Mouse (Mus musculus) CH12.LX (cell line): ENCODE results near the gene Arhgef10l. TPM values are rescaled to one million over a fixed set of nuclear protein-coding genes. Genes with fewer than 3 reads are reported as not detected.

Experiments
- DNase-seq: peaks from one replicate; pipeline ENCODE4 v3.0.0-alpha.2; 2013; ENCODE audit errors: extremely low read depth
- H3K27ac ChIP-seq: 2 replicates; pipeline ENCODE4 v1.5.1; 2012; ENCODE audit warnings: low read depth, mild to moderate bottlenecking, control low read depth, moderate library complexity; ENCODE audit not compliant: insufficient read depth
- H3K27me3 ChIP-seq: replicated peaks from 2 replicates; pipeline ENCODE3; 2012; ENCODE audit warnings: inconsistent platforms
- H3K36me3 ChIP-seq, 2 experiments: replicated peaks in 1 of 2; 2 replicates each; pipeline versions ENCODE3 to v1.6.1; 2012; ENCODE audit warnings: inconsistent platforms in 1 of 2, low read length in 1 of 2, mild to moderate bottlenecking in 1 of 2, mixed read lengths in 1 of 2, moderate library complexity in 1 of 2; ENCODE audit not compliant: control insufficient read depth in 1 of 2, insufficient read depth in 1 of 2
- H3K4me1 ChIP-seq, 2 experiments: 2 replicates each; pipeline ENCODE4 v1.6.1; 2012; ENCODE audit warnings: inconsistent platforms in 1 of 2, moderate library complexity in 1 of 2; ENCODE audit not compliant: insufficient read depth in 2 of 2, control insufficient read depth in 1 of 2
- H3K4me2 ChIP-seq: 2 replicates; pipeline ENCODE4 v1.6.1; 2012; ENCODE audit warnings: low read depth, mild to moderate bottlenecking, control low read depth; ENCODE audit not compliant: poor library complexity, insufficient read depth, severe bottlenecking
- H3K4me3 ChIP-seq, 3 experiments: fragments of 150-350 bp in 1 of 3; sonication (generic) in 1 of 3; replicated peaks in 1 of 3; 2 replicates each; pipeline versions ENCODE3 to v1.5.1; 2011 to 2012; ENCODE audit warnings: low read depth in 2 of 3, low read length in 2 of 3, mild to moderate bottlenecking in 2 of 3, moderate library complexity in 2 of 3, control low read depth in 1 of 3, improper control_type of control experiment in 1 of 3, inconsistent platforms in 1 of 3, mixed read lengths in 1 of 3; ENCODE audit not compliant: poor library complexity in 1 of 3
- H3K79me2 ChIP-seq: replicated peaks from 2 replicates; pipeline ENCODE4 v1.6.1; 2012; ENCODE audit warnings: mild to moderate bottlenecking, moderate library complexity; ENCODE audit not compliant: control insufficient read depth, poor library complexity, insufficient read depth, severe bottlenecking; ENCODE audit errors: extremely low read depth
- H3K9ac ChIP-seq: 2 replicates; pipeline ENCODE4 v1.6.1; 2012; ENCODE audit warnings: low read depth, mild to moderate bottlenecking, control low read depth, moderate library complexity; ENCODE audit not compliant: insufficient read depth
- H3K9me3 ChIP-seq: replicated peaks from 2 replicates; pipeline ENCODE3; 2012; ENCODE audit warnings: low read length, inconsistent platforms, mixed read lengths
- BHLHE40 ChIP-seq: IDR thresholded peaks from 2 replicates; pipeline ENCODE4 v1.6.1; 2011; ENCODE audit warnings: mild to moderate bottlenecking, low read depth, low read length, improper control_type of control experiment
- CHD2 ChIP-seq: IDR thresholded peaks from 2 replicates; pipeline ENCODE4 v1.6.1; 2011; ENCODE audit warnings: low read length, improper control_type of control experiment
- CTCF ChIP-seq, 2 experiments: IDR thresholded peaks in 1 of 2; conservative IDR thresholded peaks in 1 of 2; 2 replicates each; pipeline ENCODE4 v1.5.1; 2011 to 2012; ENCODE audit warnings: low read depth in 2 of 2, low read length in 2 of 2, improper control_type of control experiment in 1 of 2, inconsistent platforms in 1 of 2, mild to moderate bottlenecking in 1 of 2, moderate library complexity in 1 of 2
- ELF1 ChIP-seq: IDR thresholded peaks from 2 replicates; pipeline ENCODE4 v1.6.1; 2014; ENCODE audit warnings: low read depth, mild to moderate bottlenecking, inconsistent platforms, low read length, improper control_type of control experiment
- EP300 ChIP-seq: IDR thresholded peaks from 2 replicates; pipeline ENCODE4 v1.6.1; 2011; ENCODE audit warnings: low read length, improper control_type of control experiment
- ETS1 ChIP-seq: conservative IDR thresholded peaks from 2 replicates; pipeline ENCODE4 v1.6.1; 2012; ENCODE audit warnings: low read depth, mild to moderate bottlenecking, inconsistent platforms, low read length, improper control_type of control experiment, moderate library complexity
- IRF4 ChIP-seq: IDR thresholded peaks from 2 replicates; pipeline ENCODE4 v1.6.1; 2014; ENCODE audit warnings: low read depth, mild to moderate bottlenecking, inconsistent platforms, low read length, improper control_type of control experiment
- JUND ChIP-seq: conservative IDR thresholded peaks from 2 replicates; pipeline ENCODE4 v1.6.1; 2011; ENCODE audit warnings: low read depth, low read length, improper control_type of control experiment
- KAT2A ChIP-seq: IDR thresholded peaks from 2 replicates; pipeline ENCODE4 v1.6.1; 2012; ENCODE audit warnings: low read length, improper control_type of control experiment, inconsistent platforms; ENCODE audit not compliant: insufficient replicate concordance
- MAX ChIP-seq: IDR thresholded peaks from 2 replicates; pipeline ENCODE4 v1.6.1; 2011; ENCODE audit warnings: low read length, improper control_type of control experiment
- MAZ ChIP-seq: IDR thresholded peaks from 2 replicates; pipeline ENCODE4 v1.6.1; 2012; ENCODE audit warnings: low read depth, mild to moderate bottlenecking, inconsistent platforms, low read length, improper control_type of control experiment, moderate library complexity
- MEF2A ChIP-seq: IDR thresholded peaks from 2 replicates; pipeline ENCODE4 v1.6.1; 2014; ENCODE audit warnings: low read depth, mild to moderate bottlenecking, inconsistent platforms, low read length, improper control_type of control experiment, borderline replicate concordance
- MXI1 ChIP-seq: IDR thresholded peaks from 2 replicates; pipeline ENCODE4 v1.6.1; 2011; ENCODE audit warnings: mild to moderate bottlenecking, low read depth, low read length, improper control_type of control experiment
- MYC ChIP-seq: IDR thresholded peaks from 2 replicates; pipeline ENCODE4 v1.6.1; 2011; ENCODE audit warnings: low read depth, mild to moderate bottlenecking, improper control_type of control experiment, low read length
- NELFE ChIP-seq: IDR thresholded peaks from 2 replicates; pipeline ENCODE4 v1.6.1; 2011; ENCODE audit warnings: low read depth, low read length, improper control_type of control experiment
- NRF1 ChIP-seq: IDR thresholded peaks from 2 replicates; pipeline ENCODE4 v1.6.1; 2014; ENCODE audit warnings: low read depth, mild to moderate bottlenecking, inconsistent platforms, low read length, improper control_type of control experiment, moderate library complexity
- PAX5 ChIP-seq: IDR thresholded peaks from 2 replicates; pipeline ENCODE4 v1.6.1; 2012; ENCODE audit warnings: low read length, inconsistent platforms, mixed read lengths
- POLR2A ChIP-seq: IDR thresholded peaks from 2 replicates; pipeline ENCODE4 v1.6.1; 2011; ENCODE audit warnings: low read depth, mild to moderate bottlenecking, improper control_type of control experiment, low read length
- RAD21 ChIP-seq: IDR thresholded peaks from 2 replicates; pipeline ENCODE4 v1.6.1; 2011; ENCODE audit warnings: low read depth, mild to moderate bottlenecking, low read length, improper control_type of control experiment, moderate library complexity
- RCOR1 ChIP-seq: conservative IDR thresholded peaks from 2 replicates; pipeline ENCODE4 v1.6.1; 2012; ENCODE audit warnings: low read depth, mild to moderate bottlenecking, inconsistent platforms, low read length, improper control_type of control experiment
- SIN3A ChIP-seq: IDR thresholded peaks from 2 replicates; pipeline ENCODE4 v1.6.1; 2012; ENCODE audit warnings: low read length, improper control_type of control experiment, inconsistent platforms
- SMC3 ChIP-seq: IDR thresholded peaks from 2 replicates; pipeline ENCODE4 v1.6.1; 2011; ENCODE audit warnings: low read depth, low read length, improper control_type of control experiment
- TBP ChIP-seq: conservative IDR thresholded peaks from 2 replicates; pipeline ENCODE4 v1.6.1; 2011; ENCODE audit warnings: low read depth, low read length, improper control_type of control experiment
- TCF12 ChIP-seq: IDR thresholded peaks from 2 replicates; pipeline ENCODE4 v1.6.1; 2014; ENCODE audit warnings: low read depth, mild to moderate bottlenecking, inconsistent platforms, low read length, improper control_type of control experiment
- USF2 ChIP-seq: conservative IDR thresholded peaks from 2 replicates; pipeline ENCODE4 v1.6.1; 2011; ENCODE audit warnings: low read depth, low read length, improper control_type of control experiment
- ZC3H11A ChIP-seq: IDR thresholded peaks from 2 replicates; pipeline ENCODE4 v1.6.1; 2012; ENCODE audit warnings: low read depth, mild to moderate bottlenecking, inconsistent platforms, low read length, improper control_type of control experiment
- dilution Hi-C: fragments of 300-500 bp; cut with MboI; formaldehyde crosslinking; loops from 2 replicates; pipeline ENCODE4 v1.14.3; 2020; ENCODE audit warnings: low sequenced_read_pairs; ENCODE audit not compliant: extremely low pct_unique_long_range_greater_than_20kb, extremely low pct_ligation_motif_present
- in situ Hi-C: fragments of 300-500 bp; cut with MboI; formaldehyde crosslinking; loops from 3 replicates; pipeline ENCODE4 v1.14.3; 2019; ENCODE audit warnings: low sequenced_read_pairs, low pct_ligation_motif_present, low pct_unique_long_range_greater_than_20kb, mixed read lengths
- polyA plus RNA-seq: library from polyadenylated mRNA; unstranded; fragments of >175 nt; gene quantifications from 2 replicates; pipeline ENCODE4 v1.2.1, GENCODE M21; 2012; ENCODE audit warnings: low read depth; ENCODE audit not compliant: insufficient read length
- total RNA-seq, 2 experiments: library from RNA; depleted of rRNA; stranded (reverse); fragments of 300-350 nt in 1 of 2; fragments of >200 nt in 1 of 2; gene quantifications; 2 replicates each; pipeline ENCODE4 v1.2.3; 2012 to 2014

Gene Arhgef10l
- total and polyA plus RNA-seq, 3 experiments: 4.5 to 15.8 (median 10.2) TPM

DNA sequence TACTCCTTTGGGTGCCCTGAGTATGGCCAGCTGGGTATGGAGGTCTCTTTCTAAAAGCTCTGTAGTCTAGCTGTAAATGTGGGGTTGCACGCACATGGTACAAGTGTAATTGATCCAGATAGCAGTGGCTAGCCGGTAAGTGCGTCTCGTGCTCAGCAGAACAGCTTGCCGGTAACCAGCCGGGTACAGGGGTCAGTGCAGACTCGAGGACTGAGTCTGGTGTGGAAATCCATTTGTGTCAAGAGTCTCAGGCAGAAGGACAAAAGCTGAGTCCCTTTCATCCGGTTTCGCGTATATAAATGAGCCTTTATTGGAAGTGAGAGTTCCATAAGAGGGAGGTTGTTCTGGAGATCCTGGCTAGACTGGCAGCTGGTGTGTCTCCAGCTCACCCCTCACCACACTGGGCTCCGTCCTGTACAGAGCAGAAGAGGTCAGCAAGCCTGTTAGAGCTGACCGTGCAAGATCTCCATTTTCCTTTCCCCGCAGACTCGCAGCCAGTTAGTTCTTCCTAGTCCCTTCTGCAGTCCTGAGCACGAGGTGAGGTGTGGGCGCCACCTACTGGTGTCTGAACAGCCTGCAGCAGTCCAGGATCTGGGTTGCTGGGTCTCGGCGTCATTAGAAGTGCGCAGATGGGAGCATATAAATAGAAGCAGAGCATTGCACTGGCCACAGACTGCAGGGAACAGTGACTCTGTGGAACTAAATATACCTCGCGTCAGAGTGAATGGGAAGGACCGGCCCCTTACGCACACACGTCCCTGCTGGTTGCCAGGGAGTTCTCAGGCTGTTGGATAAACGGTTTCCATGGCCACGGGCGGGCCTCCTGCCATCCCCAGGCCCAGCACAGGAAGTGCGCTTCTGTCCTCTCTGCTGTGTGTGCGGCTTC is 47.9 kb upstream of the Arhgef10l start:
- Histone ChIP-seq H3K9ac (no peak overlapping the region), H3K4me1 (peaks cover 2 to 56% of the 10 kb centered on the region in 2 experiments; a peak in 2 of 4 replicates), H3K36me3 (peaks cover 95 to 98% of the 10 kb centered on the region in 2 experiments), H3K27ac (no peak overlapping the region), H3K4me2 (no peak overlapping the region), H3K79me2 (peaks cover 18% of the 10 kb centered on the region), H3K27me3 (no peaks in the 10 kb centered on the region), H3K4me3 (no peak overlapping the region), H3K9me3 (no peaks in the 10 kb centered on the region)
- DNase-seq: peak; percentile 87
- TF ChIP-seq TBP (no peak), CHD2 (no peak), JUND (no peak), ZC3H11A (peak; percentile 61), SIN3A (no peak), BHLHE40 (no peak), RAD21 (peak; percentile 87), EP300 (no peak), MYC (peak; percentile 88), IRF4 (no peak), POLR2A (no peak), NRF1 (no peak), SMC3 (peak; percentile 90), ETS1 (no peak), MXI1 (no peak; the same call in 1 of the 2 replicates), MAZ (no peak), ELF1 (peak; percentile 51; the same call in 1 of the 2 replicates), TCF12 (peak; percentile 39; the same call in 1 of the 2 replicates), USF2 (no peak), MEF2A (0 out of 2 replicates have a peak, but pooled peaks have one; percentile 30), CTCF (conservative IDR thresholded peaks at IDR 0.05 in 1 of 2, IDR thresholded peaks at IDR 0.05 in 1 of 2; ENCODE audit: low read depth in 2 of 2, low read length in 2 of 2) (peak; percentile 73 to 92), RCOR1 (no peak), PAX5 (no peak), KAT2A (no peak), NELFE (no peak), MAX (peak; percentile 67)
- in situ Hi-C loops (loop anchor here (5.0 kb wide), 1 partner anchor 36 kb away; no protein-coding TSS in a partner anchor), dilution Hi-C loops (no loop called here)
